Mouse (Mus musculus): ENCODE results near the gene Nlrp10.

DNA sequence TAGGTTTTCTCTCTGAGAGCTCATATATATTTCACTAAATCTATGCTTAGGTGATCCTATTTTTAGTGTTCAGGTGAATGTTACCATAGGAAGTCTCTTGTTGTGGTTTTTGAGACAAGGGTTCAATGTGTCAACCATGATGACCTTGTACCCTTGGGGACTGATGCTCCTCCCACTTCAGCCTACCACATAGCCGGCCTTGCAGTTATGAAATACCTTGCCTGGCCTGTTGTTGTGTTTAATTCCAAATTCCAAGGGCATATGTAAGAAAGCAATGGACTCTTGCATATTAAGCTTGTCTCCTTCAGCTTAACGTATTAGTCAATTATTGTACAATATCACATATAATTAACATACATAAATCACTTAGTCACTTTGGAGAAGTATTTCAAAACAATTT lies 26.0 kb downstream of the Nlrp10 start:
- TF ChIP-seq ZNF384 (IDR thresholded peaks at IDR 0.05; ENCODE audit: low read depth, low read length), result no peak
- no peak for TF ChIP-seq POLR2A (IDR thresholded peaks at IDR 0.05; ENCODE audit: control insufficient read depth in 1 of 2, insufficient read depth in 1 of 2, low read depth in 1 of 2, low read length in 2 of 2, poor library complexity in 1 of 2)
